Mouse (Mus musculus): ENCODE results near the gene Ctps2.

DNA sequence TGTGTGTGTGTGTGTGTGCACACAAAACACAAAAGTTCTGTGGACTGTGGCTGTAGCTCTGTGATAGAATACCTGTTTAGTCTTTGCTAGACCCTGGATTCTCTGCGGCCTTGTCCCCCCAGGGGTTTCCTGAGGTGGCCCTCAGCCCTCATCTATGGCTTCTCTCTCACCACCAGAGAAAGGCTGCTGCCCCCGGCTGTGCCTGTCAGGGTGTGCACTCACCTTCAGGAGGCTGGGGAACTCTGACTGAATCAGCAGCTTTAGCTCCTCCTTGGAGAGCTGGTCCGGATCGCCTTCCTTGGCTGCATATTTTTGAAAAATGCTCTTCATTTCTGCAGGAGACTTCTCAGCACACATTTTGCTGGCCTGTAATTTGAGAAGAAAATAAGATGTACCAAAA, 62.8 kb downstream of the Ctps2 start:
- TF ChIP-seq CTCF (IDR thresholded peaks at IDR 0.05; ENCODE audit: low read depth, low read length) (no peak), POLR2A (IDR thresholded peaks at IDR 0.05; ENCODE audit: borderline replicate concordance, low read depth, low read length) (no peak)
